Mouse (Mus musculus) A20 (cell line): ENCODE data around the gene Jazf1.
A peak's percentile ranks its signal among the peaks of the same experiment; 100 is the strongest.

Experiments
- DNase-seq: peaks from one replicate; pipeline ENCODE4 v3.0.0-alpha.2; 2011; ENCODE audit warnings: low read depth, low spot score

Jazf1 gene

GRCm38 (mm10) chr6:52956131-52956530 is 112.3 kb downstream of the Jazf1 start:
- no peak for DNase-seq

- no peak for DNase-seq
These were observed 113.1 kb downstream of the Jazf1 start for GRCm38 (mm10) chr6:52955304-52955703.

GRCm38 (mm10) chr6:52954861-52955260 is 113.6 kb downstream of the Jazf1 start:
- DNase-seq: no peak

- no peak for DNase-seq
These were observed 114.0 kb downstream of the Jazf1 start for GRCm38 (mm10) chr6:52954441-52954840.

- no peak for DNase-seq
These were observed 115.9 kb downstream of the Jazf1 start for GRCm38 (mm10) chr6:52952526-52952900.

- no peak for DNase-seq
These were observed 116.4 kb downstream of the Jazf1 start for GRCm38 (mm10) chr6:52951871-52952525.

- no peak for DNase-seq
These were observed 118.1 kb downstream of the Jazf1 start for GRCm38 (mm10) chr6:52950371-52950770.

GRCm38 (mm10) chr6:52942534-52942933 is 125.9 kb downstream of the Jazf1 start:
- DNase-seq: no peak

- DNase-seq: no peak
These were observed 126.3 kb downstream of the Jazf1 start for GRCm38 (mm10) chr6:52942101-52942500.

- no peak for DNase-seq
These were observed 130.5 kb downstream of the Jazf1 start for GRCm38 (mm10) chr6:52937916-52938315.

GRCm38 (mm10) chr6:52936995-52937394 is 131.4 kb downstream of the Jazf1 start:
- no peak for DNase-seq

- no peak for DNase-seq
These were observed 134.4 kb downstream of the Jazf1 start for GRCm38 (mm10) chr6:52934021-52934420.

GRCm38 (mm10) chr6:52932603-52933178 is 135.7 kb downstream of the Jazf1 start:
- DNase-seq: no peak

GRCm38 (mm10) chr6:52929358-52929757 is 139.1 kb downstream of the Jazf1 start:
- no peak for DNase-seq

- DNase-seq: peak; percentile 36
These were observed 141.5 kb downstream of the Jazf1 start for GRCm38 (mm10) chr6:52926947-52927346.

GRCm38 (mm10) chr6:52925458-52926042 is 142.9 kb downstream of the Jazf1 start:
- DNase-seq: no peak

- DNase-seq: no peak
These were observed 147.2 kb downstream of the Jazf1 start for GRCm38 (mm10) chr6:52921248-52921647.

GRCm38 (mm10) chr6:52920719-52921118 is 147.7 kb downstream of the Jazf1 start:
- DNase-seq: no peak

GRCm38 (mm10) chr6:52919442-52919841 is 149.0 kb downstream of the Jazf1 start:
- DNase-seq: no peak

- peak; percentile 84 for DNase-seq
These were observed 149.5 kb downstream of the Jazf1 start for GRCm38 (mm10) chr6:52918980-52919379.

- DNase-seq: no peak
These were observed 151.0 kb downstream of the Jazf1 start for GRCm38 (mm10) chr6:52917471-52917870.

GRCm38 (mm10) chr6:52916836-52917376 is 151.5 kb downstream of the Jazf1 start:
- peak; percentile 81 for DNase-seq

- no peak for DNase-seq
These were observed 153.5 kb downstream of the Jazf1 start for GRCm38 (mm10) chr6:52914921-52915320.
